Mouse (Mus musculus): ENCODE measurements around the gene Zfp747.

- no peak for TF ChIP-seq CTCF (IDR thresholded peaks at IDR 0.05; ENCODE audit: low read depth)
- no peak for TF ChIP-seq EP300 (IDR thresholded peaks at IDR 0.05; ENCODE audit: low read depth)
Measured at GRCm38 (mm10) chr7:127343351-127344019, 32.4 kb downstream of the Zfp747 start.

All from liver, postnatal 0 days (tissue).